In genomic region chr7:44547725-44548124, GRCm38 (mm10) we compare ENCODE assay signal across 7 mouse cellular contexts. TPM values are rescaled to one million over a fixed set of nuclear protein-coding genes. Genes with fewer than 3 reads are reported as not detected.
DNase-seq lines count a peak whose midpoint lies in the region; ATAC-seq and TF ChIP-seq lines count a peak whose summit lies in the region.

No protein-coding gene starts in this region.

- H3K27ac ChIP-seq in thymus, adult 2 months (ENCODE audit: control insufficient read depth, insufficient read depth, low read length) = no peak overlapping the region; the same call in 1 of the 2 replicates
- H3K27ac ChIP-seq in forebrain, embryonic 11.5 days (ENCODE audit: low read depth, low read length) = no peak overlapping the region
- no peak overlapping the region for H3K27ac ChIP-seq in limb, embryonic 14.5 days (replicated peaks; ENCODE audit: low read depth, low read length)
- H3K27ac ChIP-seq in stomach, postnatal 0 days (replicated peaks) = no peak overlapping the region
- no peak overlapping the region for H3K27ac ChIP-seq in left cerebral cortex, adult 2 months

- no peak for ATAC-seq in forebrain, embryonic 11.5 days (replicated peaks; ENCODE audit: low FRiP score)
- no peak for ATAC-seq in limb, embryonic 14.5 days (ENCODE audit: low FRiP score, low read depth)
- ATAC-seq in stomach, postnatal 0 days (ENCODE audit: low FRiP score, low TSS enrichment) = no peak

- TF ChIP-seq EP300 in stomach, postnatal 0 days (optimal IDR thresholded peaks at IDR 0.05) = no peak

- intact Hi-C loops in left cerebral cortex, adult 2 months (cut with DNase I) = loop anchor here (2.0 kb wide), 2 partner anchors 21 to 47 kb away; no protein-coding TSS in a partner anchor

- peaks cover 19% of the 10 kb centered on the region for H3K36me3 ChIP-seq in thymus, adult 2 months (ENCODE audit: control insufficient read depth, insufficient read depth, low read length)
- H3K36me3 ChIP-seq in forebrain, embryonic 11.5 days (ENCODE audit: control insufficient read depth, insufficient read depth, low read length) = no peaks in the 10 kb centered on the region; the same call in 1 of the 2 replicates
- H3K36me3 ChIP-seq in limb, embryonic 14.5 days (ENCODE audit: control insufficient read depth, insufficient read depth, low read length) = peaks cover 35% of the 10 kb centered on the region
- H3K36me3 ChIP-seq in stomach, postnatal 0 days (ENCODE audit: control insufficient read depth, insufficient read depth, low read length) = peaks cover 23% of the 10 kb centered on the region

- WGBS in thymus, adult 2 months = 14% methylated on average over 5 of the region's 5 CpGs
- 29% methylated on average over 5 of the region's 5 CpGs for WGBS in forebrain, embryonic 11.5 days
- 19% methylated on average over 5 of the region's 5 CpGs for WGBS in limb, embryonic 14.5 days
- WGBS in stomach, postnatal 0 days = 19% methylated on average over 5 of the region's 5 CpGs

- H3K4me3 ChIP-seq in thymus, adult 2 months (ENCODE audit: control insufficient read depth, insufficient read depth, low read length) = peak overlapping the region; percentile 84
- H3K4me3 ChIP-seq in forebrain, embryonic 11.5 days (ENCODE audit: low read depth, low read length) = peak overlapping the region; percentile 61
- H3K4me3 ChIP-seq in limb, embryonic 14.5 days (replicated peaks; ENCODE audit: low read length) = peak overlapping the region; percentile 56
- H3K4me3 ChIP-seq in stomach, postnatal 0 days (ENCODE audit: low read depth, low read length) = peak overlapping the region; percentile 60
- no peak overlapping the region; the same call in 1 of the 2 replicates for H3K4me3 ChIP-seq in left cerebral cortex, adult 2 months

- peak overlapping the region; percentile 70 for H3K4me2 ChIP-seq in forebrain, embryonic 11.5 days (ENCODE audit: low read depth, low read length, severe bottlenecking)
- peak overlapping the region; percentile 55 for H3K4me2 ChIP-seq in limb, embryonic 14.5 days (replicated peaks; ENCODE audit: low read depth, low read length, severe bottlenecking)
- H3K4me2 ChIP-seq in stomach, postnatal 0 days (replicated peaks; ENCODE audit: low read depth) = peak overlapping the region; percentile 75

- H3K27me3 ChIP-seq in thymus, adult 2 months (ENCODE audit: control insufficient read depth, insufficient read depth, low read length) = no peaks in the 10 kb centered on the region
- no peaks in the 10 kb centered on the region for H3K27me3 ChIP-seq in forebrain, embryonic 11.5 days (ENCODE audit: control insufficient read depth, insufficient read depth, low read length)
- no peaks in the 10 kb centered on the region for H3K27me3 ChIP-seq in limb, embryonic 14.5 days (ENCODE audit: control insufficient read depth, insufficient read depth, low read length)
- H3K27me3 ChIP-seq in stomach, postnatal 0 days (ENCODE audit: control insufficient read depth, insufficient read depth, low read length) = no peaks in the 10 kb centered on the region

- H3K4me1 ChIP-seq in thymus, adult 2 months (replicated peaks; ENCODE audit: control insufficient read depth, insufficient read depth, low read length) = peaks cover 24% of the 10 kb centered on the region
- peaks cover 9% of the 10 kb centered on the region for H3K4me1 ChIP-seq in forebrain, embryonic 11.5 days (replicated peaks; ENCODE audit: control insufficient read depth, insufficient read depth, low read length)
- peaks cover 8% of the 10 kb centered on the region for H3K4me1 ChIP-seq in limb, embryonic 14.5 days (ENCODE audit: control insufficient read depth, insufficient read depth, low read length)
- no peaks in the 10 kb centered on the region; the same call in 1 of the 2 replicates for H3K4me1 ChIP-seq in stomach, postnatal 0 days (replicated peaks; ENCODE audit: control insufficient read depth, insufficient read depth)

- H3K9me3 ChIP-seq in forebrain, embryonic 11.5 days (ENCODE audit: control insufficient read depth, low read length) = no peaks in the 10 kb centered on the region
- no peaks in the 10 kb centered on the region for H3K9me3 ChIP-seq in limb, embryonic 14.5 days (ENCODE audit: control insufficient read depth, low read length)
- H3K9me3 ChIP-seq in stomach, postnatal 0 days (ENCODE audit: control insufficient read depth, low read length) = no peaks in the 10 kb centered on the region

- DNase-seq in thymus, adult 2 months = no peak
- DNase-seq in thymus, postnatal 0 days (ENCODE audit: low spot score) = no peak
- peak; percentile 50 for DNase-seq in forebrain, embryonic 11.5 days (ENCODE audit: low spot score)
- DNase-seq in limb, embryonic 14.5 days (ENCODE audit: low spot score) = no peak
- no peak for DNase-seq in stomach, postnatal 0 days (ENCODE audit: low spot score)
- DNase-seq in left cerebral cortex, adult 2 months (ENCODE audit: extremely low spot score in 1 of 2, low spot score in 2 of 2) = no peak
- no peak for DNase-seq in cerebellum, postnatal 4 days (ENCODE audit: low spot score in 2 of 2)

- TF ChIP-seq POLR2A in thymus, adult 2 months (IDR thresholded peaks at IDR 0.05; ENCODE audit: control insufficient read depth, extremely low read depth, insufficient read depth, low read length, poor library complexity) = no peak
- no peak for TF ChIP-seq POLR2A in limb, embryonic 14.5 days (IDR thresholded peaks at IDR 0.05; ENCODE audit: borderline replicate concordance, extremely low read depth, insufficient read depth, insufficient read length)

- TF ChIP-seq CTCF in thymus, adult 2 months (IDR thresholded peaks at IDR 0.05; ENCODE audit: borderline replicate concordance, control insufficient read depth, extremely low read depth, insufficient read depth, low read length, poor library complexity) = no peak
- TF ChIP-seq CTCF in stomach, postnatal 0 days (IDR thresholded peaks at IDR 0.05; ENCODE audit: low read depth) = no peak
- no peak for TF ChIP-seq CTCF in left cerebral cortex, adult 2 months (IDR thresholded peaks at IDR 0.05)

- H3K9ac ChIP-seq in forebrain, embryonic 11.5 days (ENCODE audit: low read length) = peak overlapping the region; percentile 73
- peak overlapping the region; percentile 55 for H3K9ac ChIP-seq in limb, embryonic 14.5 days (ENCODE audit: low read depth, low read length, severe bottlenecking)
- H3K9ac ChIP-seq in stomach, postnatal 0 days (ENCODE audit: low read length) = no peak overlapping the region; the same call in 1 of the 2 replicates

RNA-seq across cellular contexts. Expression of gene Pold1, which starts 0.9 kb away (rescaled TPM):
- polyA plus RNA-seq in thymus, adult 2 months (2012; rRNA removed) = 208 and 235 TPM in 2 replicates
- 104 and 118 TPM in 2 replicates for polyA plus RNA-seq in thymus, postnatal 0 days (2015; fragmentation: Nextera tagmentation; extraction: Ambion mirVana)
- polyA plus RNA-seq in forebrain, embryonic 11.5 days (2014; fragmentation: Nextera tagmentation; extraction: Ambion mirVana) = 124 and 133 TPM in 2 replicates
- 102 and 133 TPM in 2 replicates for polyA plus RNA-seq in limb, embryonic 14.5 days (2012; rRNA removed)
- polyA plus RNA-seq in limb, embryonic 14.5 days (2014; fragmentation: Nextera tagmentation; extraction: Ambion mirVana) = 62.1 and 63.1 TPM in 2 replicates
- 18.7 and 18.9 TPM in 2 replicates for polyA plus RNA-seq in stomach, postnatal 0 days (2015; fragmentation: Nextera tagmentation; extraction: Ambion mirVana)
- 1 to 10 TPM; 8.8 to 9.4 TPM for total RNA-seq in left cerebral cortex, adult 2 months (2021)

RNA-seq across cellular contexts. Expression of gene Nr1h2, which starts 6.0 kb away (rescaled TPM):
- 302 and 308 TPM in 2 replicates for polyA plus RNA-seq in thymus, adult 2 months (2012; rRNA removed)
- polyA plus RNA-seq in thymus, postnatal 0 days (2015; fragmentation: Nextera tagmentation; extraction: Ambion mirVana) = 96.9 and 101 TPM in 2 replicates
- polyA plus RNA-seq in forebrain, embryonic 11.5 days (2014; fragmentation: Nextera tagmentation; extraction: Ambion mirVana) = 72.3 and 76.4 TPM in 2 replicates
- 88.9 and 117 TPM in 2 replicates for polyA plus RNA-seq in limb, embryonic 14.5 days (2012; rRNA removed)
- 63.8 and 75.9 TPM in 2 replicates for polyA plus RNA-seq in limb, embryonic 14.5 days (2014; fragmentation: Nextera tagmentation; extraction: Ambion mirVana)
- 56.5 and 59.7 TPM in 2 replicates for polyA plus RNA-seq in stomach, postnatal 0 days (2015; fragmentation: Nextera tagmentation; extraction: Ambion mirVana)
- total RNA-seq in left cerebral cortex, adult 2 months (2021) = 10 to 100 TPM; 78.4 to 82.5 TPM

RNA-seq across cellular contexts. Expression of gene Spib, which starts 15.9 kb away (rescaled TPM):
- 40.3 and 43.3 TPM in 2 replicates for polyA plus RNA-seq in thymus, adult 2 months (2012; rRNA removed)
- polyA plus RNA-seq in thymus, postnatal 0 days (2015; fragmentation: Nextera tagmentation; extraction: Ambion mirVana) = 16.3 and 17.7 TPM in 2 replicates
- polyA plus RNA-seq in forebrain, embryonic 11.5 days (2014; fragmentation: Nextera tagmentation; extraction: Ambion mirVana) = 0.13 and 0.23 TPM in 2 replicates
- polyA plus RNA-seq in limb, embryonic 14.5 days (2012; rRNA removed) = 1.1 and 1.5 TPM in 2 replicates
- polyA plus RNA-seq in limb, embryonic 14.5 days (2014; fragmentation: Nextera tagmentation; extraction: Ambion mirVana) = 0.43 and 0.59 TPM in 2 replicates
- 0.13 and 0.22 TPM in 2 replicates for polyA plus RNA-seq in stomach, postnatal 0 days (2015; fragmentation: Nextera tagmentation; extraction: Ambion mirVana)
- total RNA-seq in left cerebral cortex, adult 2 months (2021) = under 1 TPM in 1 of 2 experiments, not detected in 1; 0.20 TPM

RNA-seq across cellular contexts. Expression of gene Mybpc2, which starts 23.3 kb away (rescaled TPM):
- 0.53 and 0.55 TPM in 2 replicates for polyA plus RNA-seq in thymus, adult 2 months (2012; rRNA removed)
- polyA plus RNA-seq in thymus, postnatal 0 days (2015; fragmentation: Nextera tagmentation; extraction: Ambion mirVana) = 0.55 TPM in 2 replicates
- 0.23 TPM in 1 of 2 replicates, not detected in the other for polyA plus RNA-seq in forebrain, embryonic 11.5 days (2014; fragmentation: Nextera tagmentation; extraction: Ambion mirVana)
- 0.03 TPM in 2 replicates for polyA plus RNA-seq in limb, embryonic 14.5 days (2012; rRNA removed)
- polyA plus RNA-seq in limb, embryonic 14.5 days (2014; fragmentation: Nextera tagmentation; extraction: Ambion mirVana) = 0.06 and 0.15 TPM in 2 replicates
- polyA plus RNA-seq in stomach, postnatal 0 days (2015; fragmentation: Nextera tagmentation; extraction: Ambion mirVana) = 0.21 and 0.32 TPM in 2 replicates
- under 1 TPM in 1 of 2 experiments, not detected in 1; 0.29 TPM for total RNA-seq in left cerebral cortex, adult 2 months (2021)

RNA-seq across cellular contexts. Expression of gene Napsa, which starts 24.5 kb away (rescaled TPM):
- polyA plus RNA-seq in thymus, adult 2 months (2012; rRNA removed) = 28.0 and 32.0 TPM in 2 replicates
- 11.1 and 11.3 TPM in 2 replicates for polyA plus RNA-seq in thymus, postnatal 0 days (2015; fragmentation: Nextera tagmentation; extraction: Ambion mirVana)
- 0.68 and 0.92 TPM in 2 replicates for polyA plus RNA-seq in forebrain, embryonic 11.5 days (2014; fragmentation: Nextera tagmentation; extraction: Ambion mirVana)
- 1.4 and 1.5 TPM in 2 replicates for polyA plus RNA-seq in limb, embryonic 14.5 days (2012; rRNA removed)
- polyA plus RNA-seq in limb, embryonic 14.5 days (2014; fragmentation: Nextera tagmentation; extraction: Ambion mirVana) = 2.2 and 2.3 TPM in 2 replicates
- 0.50 and 0.55 TPM in 2 replicates for polyA plus RNA-seq in stomach, postnatal 0 days (2015; fragmentation: Nextera tagmentation; extraction: Ambion mirVana)
- total RNA-seq in left cerebral cortex, adult 2 months (2021) = under 1 TPM in 1 of 2 experiments, not detected in 1; 0.29 TPM
